Mouse (Mus musculus) embryonic stem cell, embryonic (primary cell): ENCODE results near the gene Scn1b.

Experiments
- CTCF ChIA-PET, 4 experiments: fragments of 300-600 bp in 2 of 4; fragments of 350-600 bp in 2 of 4; sonication (Branson Sonifier 250); formaldehyde crosslinking; loops; one replicate each; lab custom pipeline; 2022; ENCODE audit warnings: inconsistent platforms in 2 of 4; lab: Charles Lee
- POLR2A ChIA-PET, 4 experiments: fragments of 300-600 bp in 2 of 4; fragments of 350-600 bp in 2 of 4; sonication (Branson Sonifier 250); formaldehyde crosslinking; loops; one replicate each; lab custom pipeline; 2022; ENCODE audit warnings: antibody characterized with exemption in 4 of 4, inconsistent platforms in 1 of 4; lab: Charles Lee

The Scn1b gene

GRCm38 (mm10) chr7:31112036-31112435, 14.8 kb downstream of the Scn1b start:
- CTCF ChIA-PET = interaction anchor here in 1 of 4 experiments (1.0 kb wide), 1 partner anchor 13 kb away, joined by 4 read pairs; no protein-coding TSS in a partner anchor
- POLR2A ChIA-PET = interaction anchor here in 1 of 4 experiments (0.6 kb wide), 1 partner anchor 213 kb away, joined by 4 read pairs; no protein-coding TSS in a partner anchor

- ChIA-PET CTCF (interaction anchor here in 1 of 4 experiments (0.7 kb wide), 1 partner anchor 66 kb away, joined by 3 read pairs; no protein-coding TSS in a partner anchor), POLR2A (no interaction called here)
These were observed 15.9 kb downstream of the Scn1b start for GRCm38 (mm10) chr7:31110861-31111385.

- ChIA-PET CTCF (interaction anchor here in 2 of 4 experiments (0.6 to 1.3 kb wide), 3 partner anchors 11 to 27 kb away, joined by 4 to 7 read pairs (median 4); no protein-coding TSS in a partner anchor), POLR2A (no interaction called here)
These were observed 17.0 kb downstream of the Scn1b start for GRCm38 (mm10) chr7:31109796-31110195.

DNA sequence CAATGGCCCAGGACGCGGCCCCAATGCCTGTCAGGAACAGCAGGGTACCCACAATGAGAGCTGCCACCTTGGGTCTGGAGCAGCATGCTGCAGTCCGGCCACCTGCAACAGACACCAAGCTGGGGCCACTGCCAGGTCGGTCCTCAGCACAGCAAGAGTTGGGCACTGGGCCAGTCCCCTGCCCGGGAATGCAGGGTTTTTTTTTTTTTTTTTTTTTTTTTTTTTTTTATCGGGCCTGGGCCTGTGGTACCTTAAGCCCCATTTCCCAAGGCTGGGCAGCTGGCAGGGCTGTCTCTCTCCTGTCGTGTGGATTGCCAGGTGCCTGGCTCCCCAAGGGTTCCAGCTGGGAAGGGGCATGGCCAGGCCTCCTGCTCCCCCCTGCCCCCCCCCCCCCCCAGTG, 17.7 kb downstream of the Scn1b start:
- ChIA-PET POLR2A (interaction anchor here in 1 of 4 experiments (0.6 kb wide), 1 partner anchor 1043 kb away, joined by 3 read pairs; no protein-coding TSS in a partner anchor), CTCF (interaction anchor here in 2 of 4 experiments (0.7 to 1.3 kb wide), 2 partner anchors 11 to 67 kb away, joined by 7 to 12 read pairs; partner anchors contain the start of gene Fxyd5 (in 1 of the 2))

DNA sequence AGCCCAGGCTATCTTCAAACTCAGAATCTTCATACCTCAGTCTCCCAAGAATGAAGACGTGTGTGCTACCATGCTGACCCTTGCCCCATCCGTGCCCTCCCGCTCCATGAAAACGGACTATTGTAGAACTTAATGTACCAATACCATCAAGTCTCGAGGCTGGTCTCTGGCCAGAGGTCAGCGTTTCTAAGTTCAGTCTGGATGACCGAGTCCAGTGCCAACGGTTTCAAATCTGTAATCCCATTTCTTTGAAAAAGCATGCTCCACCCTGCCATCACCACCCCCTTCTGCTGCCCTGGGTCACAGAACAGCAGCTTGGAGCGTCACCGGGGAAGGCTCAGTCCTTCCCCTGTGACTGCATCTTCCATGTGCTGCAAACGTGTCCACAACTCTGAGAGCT, 19.0 kb downstream of the Scn1b start:
- ChIA-PET POLR2A (interaction anchor here in 1 of 4 experiments (1.1 kb wide), 1 partner anchor 10 kb away, joined by 4 read pairs; no protein-coding TSS in a partner anchor), CTCF (interaction anchor here in 1 of 4 experiments (0.8 to 0.9 kb wide), 2 partner anchors 10 to 11 kb away, joined by 3 to 5 read pairs; no protein-coding TSS in a partner anchor)

DNA sequence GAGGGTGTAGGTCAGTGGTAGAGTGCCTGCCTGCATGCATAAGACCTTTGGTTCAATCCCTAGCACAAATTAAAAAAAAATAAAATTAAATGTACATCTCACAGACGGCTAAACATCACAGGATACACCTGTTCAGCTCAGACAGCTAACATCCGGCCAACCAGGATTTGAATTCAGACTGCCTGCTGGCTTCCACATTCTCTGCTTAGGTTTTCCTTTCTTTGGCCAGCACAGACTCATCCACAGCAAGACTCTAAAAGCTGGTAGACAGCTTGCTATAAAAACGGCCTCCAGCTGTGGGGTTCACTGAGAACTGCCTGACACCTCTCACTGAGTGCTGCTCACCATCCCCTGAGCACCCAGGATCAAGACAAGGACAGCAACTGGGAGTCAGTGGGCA, 20.6 kb downstream of the Scn1b start:
- ChIA-PET CTCF (interaction anchor here (0.6 to 2.6 kb wide), 13 partner anchors 8 to 71 kb away, joined by 3 to 19 read pairs (median 6); partner anchors contain the start of gene Gramd1a (in 1 of the 4)), POLR2A (interaction anchor here in 1 of 4 experiments (0.6 to 1.3 kb wide), 3 partner anchors 11 to 50 kb away, joined by 3 to 5 read pairs (median 3); partner anchors contain the start of gene Scn1b)

- ChIA-PET CTCF (interaction anchor here (0.6 to 2.6 kb wide), 35 partner anchors 9 to 374 kb away, joined by 3 to 19 read pairs (median 4); partner anchors contain the start of gene Gramd1a (in 2 of the 4)), POLR2A (interaction anchor here in 3 of 4 experiments (0.6 to 1.3 kb wide), 5 partner anchors 12 to 337 kb away, joined by 3 to 6 read pairs (median 3); partner anchors contain the start of gene Scn1b (in 1 of the 3))
These were observed 21.6 kb downstream of the Scn1b start for GRCm38 (mm10) chr7:31105061-31105768.

- ChIA-PET CTCF (no interaction called here), POLR2A (no interaction called here)
These were observed 26.0 kb downstream of the Scn1b start for GRCm38 (mm10) chr7:31100786-31101185.

- POLR2A ChIA-PET = no interaction called here
These were observed 27.2 kb downstream of the Scn1b start for GRCm38 (mm10) chr7:31099612-31099982.

DNA sequence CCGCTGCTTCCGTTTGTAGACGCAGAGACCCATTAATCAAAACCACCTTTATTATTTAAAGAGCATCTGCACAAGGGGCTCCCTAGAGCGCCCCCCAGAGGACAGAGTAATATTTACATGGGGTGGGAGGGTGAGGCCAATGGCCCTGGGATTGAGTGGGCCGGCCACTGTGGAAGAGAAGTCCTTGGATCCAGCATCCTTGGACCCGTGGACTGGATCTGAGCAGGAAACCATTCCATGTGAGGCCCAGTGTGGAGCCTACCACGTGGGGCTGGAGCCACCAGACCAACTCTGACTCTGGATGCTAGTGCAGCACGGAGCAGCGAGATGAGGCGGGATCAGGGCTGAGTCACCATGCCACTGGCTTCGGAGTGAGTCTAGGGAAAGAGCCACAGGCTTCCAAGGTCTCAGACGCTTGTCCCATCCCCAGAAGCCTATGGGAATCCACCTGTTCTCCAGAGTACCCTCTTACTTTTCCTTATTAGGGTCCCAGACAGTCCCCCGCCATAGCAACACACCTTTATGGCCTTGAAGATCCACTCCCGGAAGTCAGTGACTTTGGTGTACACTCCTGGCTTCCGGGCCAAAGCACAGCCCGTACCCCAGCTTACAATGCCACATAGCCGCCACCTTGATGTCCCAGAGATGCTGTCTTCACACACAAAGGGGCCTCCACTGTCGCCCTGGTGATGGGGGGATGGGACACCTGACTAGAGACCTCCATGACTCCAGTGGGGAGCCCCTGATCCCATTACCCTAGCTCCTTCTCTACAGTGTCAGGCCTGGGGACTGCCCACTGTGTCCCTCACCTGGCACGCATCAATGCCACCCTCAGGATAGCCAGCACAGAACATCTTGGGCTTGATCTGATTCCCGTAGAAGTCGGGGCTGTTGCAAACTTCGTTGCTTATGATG, 27.8 kb downstream of the Scn1b start:
- ChIA-PET CTCF (interaction anchor here (0.6 to 2.6 kb wide), 56 partner anchors 9 to 1189 kb away, joined by 3 to 30 read pairs (median 7); partner anchors contain the start of genes Lgi4 (in 3 of the 4), Fam187b (in 2 of the 4), Fxyd5 (in 2 of the 4) and Gramd1a (in 2 of the 4)), POLR2A (interaction anchor here in 3 of 4 experiments (0.5 to 1.6 kb wide), 8 partner anchors 16 to 292 kb away, joined by 3 to 7 read pairs (median 3); partner anchors contain the start of genes Gramd1a (in 1 of the 3) and Lgi4 (in 1 of the 3))

More at GRCm38 (mm10) chr7:31099612-31099982, 27.2 kb downstream of the Scn1b start:
- CTCF ChIA-PET = interaction anchor here in 2 of 4 experiments (0.8 to 2.6 kb wide), 2 partner anchors 56 to 77 kb away, joined by 3 to 11 read pairs; partner anchors contain the start of gene Gramd1a (in 1 of the 2)

DNA sequence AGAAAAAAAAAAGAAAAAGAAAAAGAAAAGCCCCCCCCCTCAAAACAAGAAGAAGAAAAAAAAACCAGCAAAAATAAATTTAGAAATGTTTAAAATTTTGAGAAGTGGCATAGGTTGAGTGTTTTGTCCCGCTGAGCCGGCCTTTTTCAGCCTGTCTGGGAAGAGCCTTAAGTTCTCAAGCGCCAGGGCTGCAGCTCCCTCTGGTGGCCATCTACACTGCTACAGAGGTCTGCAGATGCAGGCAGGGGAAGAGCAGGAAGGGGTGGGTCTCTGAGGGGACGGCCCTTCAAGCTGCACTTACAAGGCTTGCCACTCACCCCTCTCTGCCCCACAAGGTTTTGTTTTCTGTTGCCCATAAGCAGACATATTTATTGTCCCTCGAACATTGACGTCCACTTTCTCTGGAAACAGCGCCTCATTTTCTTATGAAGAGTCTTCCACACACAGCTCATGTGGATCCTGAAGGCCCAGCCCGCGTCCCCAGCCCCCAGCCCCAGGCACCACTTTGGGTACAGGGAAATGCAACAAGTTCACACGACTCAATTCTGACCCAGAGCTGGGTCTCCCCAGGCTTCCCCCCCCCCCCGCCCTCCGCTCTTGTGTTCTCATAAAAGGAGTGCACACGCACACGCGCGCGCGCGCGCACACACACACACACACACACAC, 29.1 kb downstream of the Scn1b start:
- POLR2A ChIA-PET = interaction anchor here in 3 of 4 experiments (0.6 to 1.7 kb wide), 13 partner anchors 15 to 142 kb away, joined by 3 to 8 read pairs (median 4); partner anchors contain the start of genes Gramd1a (in 1 of the 3), Lgi4 (in 1 of the 3) and Usf2 (in 1 of the 3)
- CTCF ChIA-PET = interaction anchor here (0.5 to 2.6 kb wide), 116 partner anchors 9 to 1188 kb away, joined by 3 to 30 read pairs (median 4); partner anchors contain the start of genes Gramd1a (in 4 of the 4), Lgi4 (in 4 of the 4), Fam187b (in 3 of the 4) and Fxyd5 (in 3 of the 4)

- ChIA-PET CTCF (interaction anchor here (0.5 to 2.6 kb wide), 77 partner anchors 8 to 797 kb away, joined by 3 to 30 read pairs (median 5); partner anchors contain the start of genes Gramd1a (in 3 of the 4), Lgi4 (in 3 of the 4), Fam187b (in 2 of the 4) and Fxyd1 (in 1 of the 4)), POLR2A (interaction anchor here in 2 of 4 experiments (1.1 to 1.7 kb wide), 7 partner anchors 19 to 141 kb away, joined by 3 to 8 read pairs (median 4); partner anchors contain the start of genes Gramd1a (in 1 of the 2) and Usf2 (in 1 of the 2))
These were observed 29.8 kb downstream of the Scn1b start for GRCm38 (mm10) chr7:31096892-31097564.

DNA sequence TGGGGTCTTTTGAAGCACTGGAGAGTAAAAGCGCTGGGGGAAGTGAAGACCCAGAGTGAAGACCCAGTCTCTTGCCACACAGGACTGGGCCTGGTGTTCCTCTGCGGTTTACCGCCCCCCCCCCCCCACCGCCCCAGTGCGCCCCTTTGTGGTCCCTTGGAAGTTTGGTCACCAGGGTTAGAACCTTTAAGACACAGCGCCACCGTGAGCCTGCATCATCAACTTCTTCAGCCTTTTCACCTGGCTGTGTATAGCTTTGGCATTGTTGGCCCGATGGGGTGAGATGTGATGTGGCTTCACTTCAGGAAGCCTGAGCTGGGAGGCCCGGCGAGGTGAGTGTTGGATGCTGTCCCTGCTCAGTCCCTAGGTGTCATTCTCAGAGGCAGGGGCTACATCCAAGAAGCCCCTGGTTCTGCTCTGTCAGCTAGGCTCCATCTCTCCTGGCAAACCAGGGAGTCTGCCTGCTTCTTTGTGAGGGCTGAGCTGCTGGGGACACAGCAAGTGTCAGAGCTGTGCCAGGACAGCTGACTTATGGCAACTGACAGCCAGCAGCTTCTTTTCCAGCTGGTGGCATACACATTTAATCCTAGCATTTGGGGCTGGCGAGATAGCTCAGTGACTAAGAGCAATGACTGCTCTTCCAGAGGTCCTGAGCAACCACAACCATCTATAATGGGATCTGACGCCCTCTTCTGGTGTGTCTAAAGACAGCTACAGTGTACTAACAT, 31.9 kb downstream of the Scn1b start:
- CTCF ChIA-PET = interaction anchor here (0.5 to 2.1 kb wide), 32 partner anchors 10 to 423 kb away, joined by 3 to 10 read pairs (median 4); partner anchors contain the start of genes Lgi4 (in 2 of the 4), Fxyd7 (in 1 of the 4), Gramd1a (in 1 of the 4) and Pmis2 (in 1 of the 4)
- POLR2A ChIA-PET = interaction anchor here in 1 of 4 experiments (0.6 to 1.2 kb wide), 2 partner anchors 10 to 12 kb away, joined by 3 to 4 read pairs; no protein-coding TSS in a partner anchor

DNA sequence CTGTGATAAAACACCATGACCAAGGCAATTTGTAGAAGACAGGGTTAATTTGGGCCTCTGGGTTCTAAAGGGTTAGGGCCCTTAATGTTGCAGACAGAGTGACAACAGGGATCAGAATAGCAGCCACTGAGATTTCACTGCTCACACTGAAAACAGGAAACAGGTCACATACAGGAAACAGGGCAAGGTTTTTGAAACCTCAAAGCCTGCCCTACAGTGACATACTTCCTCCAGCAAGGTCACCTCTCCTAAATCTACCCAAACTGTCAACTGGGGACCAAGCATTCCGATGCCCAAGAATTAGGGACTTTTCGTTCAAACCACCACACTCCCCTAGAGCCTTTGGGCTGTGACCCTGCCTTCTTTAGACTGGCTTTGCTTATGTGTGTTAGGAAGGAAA, 37.1 kb downstream of the Scn1b start:
- ChIA-PET POLR2A (interaction anchor here in 1 of 4 experiments (0.6 kb wide), 1 partner anchor 121 kb away, joined by 3 read pairs; no protein-coding TSS in a partner anchor), CTCF (no interaction called here)

DNA sequence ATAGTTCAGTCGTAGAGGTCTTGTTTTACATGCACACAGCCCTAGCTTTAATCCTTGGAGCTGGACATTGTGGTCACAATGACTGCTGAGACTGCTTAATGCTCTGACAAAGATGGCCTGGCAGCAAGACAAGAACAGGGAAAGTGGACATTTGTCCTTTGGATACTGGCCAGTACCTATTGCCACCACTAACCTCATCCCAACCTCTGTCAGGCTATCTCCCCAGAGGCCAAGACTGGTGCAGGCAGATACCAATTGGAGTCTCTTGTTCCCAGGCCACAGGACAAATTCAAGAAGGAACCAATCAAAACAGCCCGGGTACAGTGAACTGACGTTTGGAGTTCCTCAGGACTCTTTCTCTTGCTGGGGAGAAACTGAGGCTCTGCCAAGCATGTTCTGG, 38.6 kb downstream of the Scn1b start:
- ChIA-PET POLR2A (no interaction called here), CTCF (interaction anchor here in 3 of 4 experiments (0.5 to 3.2 kb wide), 6 partner anchors 10 to 89 kb away, joined by 3 to 23 read pairs (median 6); no protein-coding TSS in a partner anchor)
